Mouse (Mus musculus) neutrophil, adult 83 days (primary cell): ENCODE data around the gene Vmn2r81. TPM values are rescaled to one million over a fixed set of nuclear protein-coding genes. Genes with fewer than 3 reads are reported as not detected.

Experiments
- total RNA-seq, 2 experiments: library from RNA; stranded (reverse); gene quantifications; one replicate each; pipeline ENCODE4 v1.2.4; 2023

Vmn2r81 gene
- total RNA-seq, result not detected

GRCm38 (mm10) chr10:79247392-79247791, at the start of gene Vmn2r81:
Gene Vmn2r81 (plus strand): TSS chr10:79247692.

Other genes starting within 250 kb of the Vmn2r81 start
- not detected for gene Olfr1351, start 235.2 kb upstream of the Vmn2r81 start, total RNA-seq
- not detected for gene Olfr57, start 219.0 kb upstream of the Vmn2r81 start, total RNA-seq
- gene 2610008E11Rik, start 150.1 kb upstream of the Vmn2r81 start, total RNA-seq, result 1 to 10 TPM; 3.3 to 4.5 TPM
- not detected for gene Vmn2r80, start 98.9 kb upstream of the Vmn2r81 start, total RNA-seq
- gene Vmn2r82, start 108.8 kb downstream of the Vmn2r81 start, total RNA-seq, result not detected
- not detected for gene Vmn2r83, start 221.0 kb downstream of the Vmn2r81 start, total RNA-seq